In the genomic region with DNA sequence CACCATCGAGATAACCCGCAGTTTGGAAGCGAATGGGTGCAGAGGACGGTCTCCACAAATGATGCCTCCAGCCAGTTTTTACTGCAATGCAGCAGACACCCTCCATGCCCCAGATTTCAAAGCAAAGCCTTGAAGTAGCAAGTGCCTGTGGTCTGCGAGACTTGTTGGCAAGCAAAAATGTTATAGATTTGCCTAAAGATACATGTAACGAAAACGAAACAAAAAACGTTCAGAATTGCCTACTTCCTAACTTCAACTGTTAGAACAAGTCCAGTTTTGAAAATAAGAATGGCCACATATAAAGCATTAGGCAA, we compare ENCODE assay signal across 8 mouse cellular contexts. TPM values are rescaled to one million over a fixed set of nuclear protein-coding genes. Genes with fewer than 3 reads are reported as not detected.
DNase-seq lines count a peak whose midpoint lies in the region; ATAC-seq lines count a peak whose summit lies in the region.

No protein-coding gene starts in this region.

- no peak for ATAC-seq in megakaryocyte, adult 5-6 weeks (ENCODE audit: poor library complexity, severe bottlenecking)
- no peak for ATAC-seq in embryonic facial prominence, embryonic 14.5 days (ENCODE audit: low read depth)
- ATAC-seq in intestine, embryonic 16.5 days: no peak; the same call in 1 of the 2 replicates
- no peak for ATAC-seq in neural tube, embryonic 15.5 days (ENCODE audit: low FRiP score)

- peaks cover 39% of the 10 kb centered on the region for H3K4me1 ChIP-seq in megakaryocyte, embryonic 14.5 days
- H3K4me1 ChIP-seq in embryonic facial prominence, embryonic 14.5 days (ENCODE audit: control insufficient read depth, insufficient read depth, low read length): peaks cover 18% of the 10 kb centered on the region
- peaks cover 18% of the 10 kb centered on the region for H3K4me1 ChIP-seq in intestine, embryonic 16.5 days (ENCODE audit: control insufficient read depth, insufficient read depth, low read length)
- peaks cover 37% of the 10 kb centered on the region for H3K4me1 ChIP-seq in neural tube, embryonic 15.5 days

- H3K4me2 ChIP-seq in embryonic facial prominence, embryonic 14.5 days (ENCODE audit: low read depth, low read length): peak overlapping the region; percentile 64
- peak overlapping the region; percentile 86 for H3K4me2 ChIP-seq in intestine, embryonic 16.5 days (ENCODE audit: low read depth, low read length)
- peak overlapping the region; percentile 81 for H3K4me2 ChIP-seq in neural tube, embryonic 15.5 days

- H3K27ac ChIP-seq in embryonic facial prominence, embryonic 14.5 days (replicated peaks; ENCODE audit: low read depth, low read length): peak overlapping the region; percentile 98
- peak overlapping the region; percentile 100 for H3K27ac ChIP-seq in intestine, embryonic 16.5 days (ENCODE audit: low read length)
- peak overlapping the region; percentile 98 for H3K27ac ChIP-seq in neural tube, embryonic 15.5 days (replicated peaks)

- H3K9ac ChIP-seq in embryonic facial prominence, embryonic 14.5 days (ENCODE audit: low read depth, low read length): peak overlapping the region; percentile 93
- peak overlapping the region; percentile 97 for H3K9ac ChIP-seq in intestine, embryonic 16.5 days (ENCODE audit: low read depth, low read length)
- peak overlapping the region; percentile 89 for H3K9ac ChIP-seq in neural tube, embryonic 15.5 days (replicated peaks)

- DNase-seq in embryonic facial prominence, embryonic 14.5 days (ENCODE audit: low spot score): peak; percentile 15
- no peak for DNase-seq in thymus, adult 18-20 months
- DNase-seq in layer of hippocampus, adult 9-11 months: no peak
- no peak for DNase-seq in right cerebral cortex, postnatal 10 days (ENCODE audit: low spot score in 2 of 2)

- H3K9me3 ChIP-seq in megakaryocyte, embryonic 14.5 days: no peaks in the 10 kb centered on the region
- H3K9me3 ChIP-seq in embryonic facial prominence, embryonic 14.5 days (ENCODE audit: control insufficient read depth, low read length): no peaks in the 10 kb centered on the region
- H3K9me3 ChIP-seq in intestine, embryonic 16.5 days (ENCODE audit: control insufficient read depth, low read length): no peaks in the 10 kb centered on the region
- H3K9me3 ChIP-seq in neural tube, embryonic 15.5 days (replicated peaks): no peaks in the 10 kb centered on the region

- 18% methylated on average over 8 of the region's 8 CpGs for WGBS in embryonic facial prominence, embryonic 14.5 days
- 13% methylated on average over 8 of the region's 8 CpGs for WGBS in intestine, embryonic 16.5 days
- 18% methylated on average over 8 of the region's 8 CpGs for WGBS in neural tube, embryonic 15.5 days

- H3K4me3 ChIP-seq in megakaryocyte, embryonic 14.5 days (replicated peaks): peak overlapping the region; percentile 95
- peak overlapping the region; percentile 75 for H3K4me3 ChIP-seq in embryonic facial prominence, embryonic 14.5 days (ENCODE audit: low read depth, low read length)
- peak overlapping the region; percentile 80 for H3K4me3 ChIP-seq in intestine, embryonic 16.5 days (ENCODE audit: low read length)
- peak overlapping the region; percentile 91 for H3K4me3 ChIP-seq in neural tube, embryonic 15.5 days (replicated peaks)

- peaks cover 3% of the 10 kb centered on the region for H3K36me3 ChIP-seq in megakaryocyte, embryonic 14.5 days (replicated peaks; ENCODE audit: low read length)
- H3K36me3 ChIP-seq in embryonic facial prominence, embryonic 14.5 days (ENCODE audit: control insufficient read depth, insufficient read depth, low read length): no peaks in the 10 kb centered on the region
- H3K36me3 ChIP-seq in intestine, embryonic 16.5 days (ENCODE audit: control insufficient read depth, insufficient read depth, low read length): no peaks in the 10 kb centered on the region
- H3K36me3 ChIP-seq in neural tube, embryonic 15.5 days: no peaks in the 10 kb centered on the region

- H3K27me3 ChIP-seq in megakaryocyte, embryonic 14.5 days (replicated peaks): no peaks in the 10 kb centered on the region
- H3K27me3 ChIP-seq in embryonic facial prominence, embryonic 14.5 days (replicated peaks; ENCODE audit: control insufficient read depth, insufficient read depth, low read length): no peaks in the 10 kb centered on the region
- no peaks in the 10 kb centered on the region for H3K27me3 ChIP-seq in intestine, embryonic 16.5 days (replicated peaks; ENCODE audit: control insufficient read depth, insufficient read depth, low read length)
- H3K27me3 ChIP-seq in neural tube, embryonic 15.5 days (replicated peaks): no peaks in the 10 kb centered on the region

RNA-seq across cellular contexts. Expression of a gene that starts 0.5 kb away (rescaled TPM):
- 0.78 and 2.1 TPM in 2 replicates for polyA plus RNA-seq in megakaryocyte, embryonic 14.5 days (2012; ENCODE audit: insufficient read depth, low replicate concordance)
- 36.8 and 40.0 TPM in 2 replicates for total RNA-seq in megakaryocyte, adult 5-6 weeks (2015)
- 36.1 and 37.0 TPM in 2 replicates for total RNA-seq in megakaryocyte, adult 5-6 weeks (2017)
- 16.7 TPM in 2 replicates for polyA plus RNA-seq in embryonic facial prominence, embryonic 14.5 days (2014; fragmentation: Nextera tagmentation; extraction: Ambion mirVana)
- 17.1 and 19.3 TPM in 2 replicates for polyA plus RNA-seq in intestine, embryonic 16.5 days (2015; fragmentation: Nextera tagmentation; extraction: Ambion mirVana)
- polyA plus RNA-seq in neural tube, embryonic 15.5 days (2015; fragmentation: Nextera tagmentation; extraction: Ambion mirVana): 28.9 and 31.1 TPM in 2 replicates

RNA-seq across cellular contexts. Expression of a gene that starts 33.8 kb away (rescaled TPM):
- 0.94 TPM in 1 of 2 replicates, not detected in the other for polyA plus RNA-seq in megakaryocyte, embryonic 14.5 days (2012; ENCODE audit: insufficient read depth, low replicate concordance)
- 0.20 and 0.91 TPM in 2 replicates for total RNA-seq in megakaryocyte, adult 5-6 weeks (2015)
- 0.73 and 1.2 TPM in 2 replicates for total RNA-seq in megakaryocyte, adult 5-6 weeks (2017)
- polyA plus RNA-seq in embryonic facial prominence, embryonic 14.5 days (2014; fragmentation: Nextera tagmentation; extraction: Ambion mirVana): 240 and 246 TPM in 2 replicates
- 88.1 and 89.0 TPM in 2 replicates for polyA plus RNA-seq in intestine, embryonic 16.5 days (2015; fragmentation: Nextera tagmentation; extraction: Ambion mirVana)
- polyA plus RNA-seq in neural tube, embryonic 15.5 days (2015; fragmentation: Nextera tagmentation; extraction: Ambion mirVana): 44.6 and 53.1 TPM in 2 replicates

Comparison
In these comparisons a context has a peak if more than half of its experiments do, and no peak if none do; other contexts are left out.
1. RNA of a gene that starts 33.8 kb away (polyA plus RNA-seq): 240 to 246 TPM in embryonic facial prominence, embryonic 14.5 days, 88.1 to 89.0 TPM in intestine, embryonic 16.5 days and 44.6 to 53.1 TPM in neural tube, embryonic 15.5 days; 0.94 TPM in megakaryocyte, embryonic 14.5 days; every median in the first group is over 10 times any median in the second.
2. Peak in every context shown above with its lines, with median percentiles within 50 percentile points of each other: H3K4me3 ChIP-seq, H3K27ac ChIP-seq, H3K4me2 ChIP-seq and H3K9ac ChIP-seq.